ENCODE assay signal across 16 mouse cellular contexts in the genomic region with DNA sequence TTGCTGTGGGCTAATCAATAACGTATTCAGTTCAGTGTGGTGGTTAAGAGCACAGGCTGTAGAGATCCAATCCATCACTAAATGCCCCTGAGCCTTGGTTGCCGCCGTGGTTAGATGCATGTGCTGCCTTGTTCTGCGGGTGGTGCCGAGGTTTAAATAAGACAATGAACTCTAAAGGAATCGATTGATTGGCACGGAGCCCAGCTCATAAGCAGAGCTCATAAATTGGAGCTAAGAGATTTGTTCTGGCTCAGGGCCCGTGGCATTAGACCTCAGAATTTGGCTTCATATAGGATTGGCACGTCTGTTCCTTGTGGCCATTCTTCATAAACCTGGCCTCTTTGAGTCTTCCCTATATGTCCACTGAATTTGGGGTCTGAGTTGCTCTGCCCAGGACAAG. TPM values are rescaled to one million over a fixed set of nuclear protein-coding genes. Genes with fewer than 3 reads are reported as not detected.
DNase-seq lines count a peak whose midpoint lies in the region; ATAC-seq lines count a peak whose summit lies in the region.
"Had no signal": no experiment of that assay in that cellular context is flagged by ENCODE, and none has a peak within 500 bp of the region (broad histone marks: within the 10 kb centered on the region; RNA-seq: fewer than 3 reads in every experiment).

No protein-coding gene starts in this region.

- H3K36me3 ChIP-seq in hindbrain, embryonic 14.5 days (replicated peaks; ENCODE audit: control insufficient read depth, insufficient read depth): no peaks in the 10 kb centered on the region
- no peaks in the 10 kb centered on the region for H3K36me3 ChIP-seq in hindbrain, embryonic 11.5 days (ENCODE audit: control insufficient read depth, insufficient read depth, low read length)
- no peaks in the 10 kb centered on the region for H3K36me3 ChIP-seq in midbrain, embryonic 15.5 days (replicated peaks)
- no peaks in the 10 kb centered on the region for H3K36me3 ChIP-seq in midbrain, embryonic 16.5 days (ENCODE audit: control insufficient read depth, insufficient read depth, low read length)
- no peaks in the 10 kb centered on the region for H3K36me3 ChIP-seq in intestine, embryonic 15.5 days
- no peaks in the 10 kb centered on the region for H3K36me3 ChIP-seq in neural tube, embryonic 15.5 days

- H3K27me3 ChIP-seq in hindbrain, embryonic 14.5 days (ENCODE audit: control insufficient read depth, insufficient read depth, low read length): 0 out of 2 replicates have a peak, but pooled peaks cover 4% of the 10 kb centered on the region
- H3K27me3 ChIP-seq in hindbrain, embryonic 11.5 days (ENCODE audit: control insufficient read depth, insufficient read depth, low read length): no peaks in the 10 kb centered on the region
- no peaks in the 10 kb centered on the region for H3K27me3 ChIP-seq in midbrain, embryonic 15.5 days (replicated peaks)
- H3K27me3 ChIP-seq in midbrain, embryonic 16.5 days (ENCODE audit: control insufficient read depth, insufficient read depth, low read depth, low read length): no peaks in the 10 kb centered on the region
- no peaks in the 10 kb centered on the region for H3K27me3 ChIP-seq in intestine, embryonic 15.5 days (replicated peaks)
- peaks cover 7% of the 10 kb centered on the region; the same call in 1 of the 2 replicates for H3K27me3 ChIP-seq in neural tube, embryonic 15.5 days (replicated peaks)
- H3K27me3 ChIP-seq: embryonic facial prominence, embryonic 15.5 days had no signal

- no peak overlapping the region for H3K4me3 ChIP-seq in hindbrain, embryonic 14.5 days (replicated peaks; ENCODE audit: low read length)
- no peak overlapping the region for H3K4me3 ChIP-seq in hindbrain, embryonic 11.5 days (ENCODE audit: low read depth, low read length)
- H3K4me3 ChIP-seq in midbrain, embryonic 15.5 days: no peak overlapping the region
- no peak overlapping the region for H3K4me3 ChIP-seq in midbrain, embryonic 16.5 days (ENCODE audit: low read depth, low read length)
- H3K4me3 ChIP-seq in intestine, embryonic 15.5 days (replicated peaks): no peak overlapping the region
- H3K4me3 ChIP-seq in neural tube, embryonic 15.5 days (replicated peaks): no peak overlapping the region
- H3K4me3 ChIP-seq: embryonic facial prominence, embryonic 15.5 days; heart, embryonic 10.5 days had no signal

- ATAC-seq in hindbrain, embryonic 14.5 days (ENCODE audit: low FRiP score): 0 out of 2 replicates have a peak, but pooled peaks have one; percentile 47
- no peak for ATAC-seq in hindbrain, embryonic 11.5 days (ENCODE audit: low FRiP score)
- ATAC-seq in midbrain, embryonic 15.5 days (replicated peaks): 0 out of 2 replicates have a peak, but pooled peaks have one; percentile 27
- no peak for ATAC-seq in midbrain, embryonic 16.5 days
- 0 out of 2 replicates have a peak, but pooled peaks have one; percentile 32 for ATAC-seq in intestine, embryonic 15.5 days
- no peak for ATAC-seq in neural tube, embryonic 15.5 days (ENCODE audit: low FRiP score)

- no peaks in the 10 kb centered on the region; the same call in 1 of the 2 replicates for H3K4me1 ChIP-seq in hindbrain, embryonic 14.5 days (replicated peaks; ENCODE audit: control insufficient read depth, insufficient read depth, low read length)
- H3K4me1 ChIP-seq in hindbrain, embryonic 11.5 days (replicated peaks; ENCODE audit: control insufficient read depth, insufficient read depth, low read length): no peaks in the 10 kb centered on the region
- no peaks in the 10 kb centered on the region for H3K4me1 ChIP-seq in midbrain, embryonic 15.5 days
- H3K4me1 ChIP-seq in midbrain, embryonic 16.5 days (ENCODE audit: control insufficient read depth, insufficient read depth, low read length): no peaks in the 10 kb centered on the region
- H3K4me1 ChIP-seq in intestine, embryonic 15.5 days (replicated peaks): no peaks in the 10 kb centered on the region
- H3K4me1 ChIP-seq in neural tube, embryonic 15.5 days: peaks cover 16% of the 10 kb centered on the region

- WGBS in hindbrain, embryonic 14.5 days: 44% methylated on average over 9 of the region's 9 CpGs
- WGBS in hindbrain, embryonic 11.5 days: 75% methylated on average over 9 of the region's 9 CpGs
- WGBS in midbrain, embryonic 15.5 days: 59% methylated on average over 9 of the region's 9 CpGs
- whole genome bisulfite sequencing in midbrain, embryonic 16.5 days: 68% methylated on average over 9 of the region's 9 CpGs
- 57% methylated on average over 9 of the region's 9 CpGs for WGBS in intestine, embryonic 15.5 days
- WGBS in neural tube, embryonic 15.5 days: 34% methylated on average over 9 of the region's 9 CpGs

- H3K9ac ChIP-seq in hindbrain, embryonic 14.5 days: no peak overlapping the region
- no peak overlapping the region for H3K9ac ChIP-seq in hindbrain, embryonic 11.5 days (ENCODE audit: low read depth, low read length)
- H3K9ac ChIP-seq in midbrain, embryonic 15.5 days: no peak overlapping the region
- H3K9ac ChIP-seq in midbrain, embryonic 16.5 days (ENCODE audit: low read depth, low read length): no peak overlapping the region
- H3K9ac ChIP-seq in intestine, embryonic 15.5 days: no peak overlapping the region
- no peak overlapping the region for H3K9ac ChIP-seq in neural tube, embryonic 15.5 days (replicated peaks)
- H3K9ac ChIP-seq: embryonic facial prominence, embryonic 15.5 days had no signal

- DNase-seq in hindbrain, embryonic 14.5 days (ENCODE audit: low spot score): peak; percentile 52
- no peak for DNase-seq in hindbrain, embryonic 11.5 days (ENCODE audit: low spot score)
- no peak for DNase-seq in ovary, postnatal 36 days (ENCODE audit: low spot score)
- DNase-seq: cerebellum, adult 9-10 months; gastrocnemius, postnatal 25 days; heart, postnatal 10 days; kidney, postnatal 4 days; lung, adult 18-20 months; right cerebral cortex, postnatal 25 days had no signal

- no peak overlapping the region for H3K27ac ChIP-seq in hindbrain, embryonic 14.5 days
- H3K27ac ChIP-seq in hindbrain, embryonic 11.5 days (ENCODE audit: low read depth, low read length): no peak overlapping the region
- no peak overlapping the region for H3K27ac ChIP-seq in midbrain, embryonic 15.5 days
- H3K27ac ChIP-seq in midbrain, embryonic 16.5 days (ENCODE audit: low read length): no peak overlapping the region
- H3K27ac ChIP-seq in intestine, embryonic 15.5 days: no peak overlapping the region
- H3K27ac ChIP-seq in neural tube, embryonic 15.5 days (replicated peaks): no peak overlapping the region
- H3K27ac ChIP-seq: embryonic facial prominence, embryonic 15.5 days; heart, embryonic 10.5 days; stomach, postnatal 0 days had no signal

- H3K4me2 ChIP-seq in hindbrain, embryonic 14.5 days (replicated peaks): no peak overlapping the region
- H3K4me2 ChIP-seq in hindbrain, embryonic 11.5 days (replicated peaks; ENCODE audit: low read depth, low read length): no peak overlapping the region
- H3K4me2 ChIP-seq in midbrain, embryonic 15.5 days: no peak overlapping the region
- no peak overlapping the region for H3K4me2 ChIP-seq in midbrain, embryonic 16.5 days (ENCODE audit: low read length)
- H3K4me2 ChIP-seq in intestine, embryonic 15.5 days (replicated peaks): no peak overlapping the region
- 0 out of 2 replicates have a peak overlapping the region, but pooled peaks have one; percentile 1 for H3K4me2 ChIP-seq in neural tube, embryonic 15.5 days
- H3K4me2 ChIP-seq: embryonic facial prominence, embryonic 15.5 days had no signal

- H3K9me3 ChIP-seq in hindbrain, embryonic 14.5 days (ENCODE audit: control insufficient read depth, low read length): no peaks in the 10 kb centered on the region
- no peaks in the 10 kb centered on the region for H3K9me3 ChIP-seq in hindbrain, embryonic 11.5 days (ENCODE audit: control insufficient read depth, low read length)
- no peaks in the 10 kb centered on the region for H3K9me3 ChIP-seq in midbrain, embryonic 15.5 days
- H3K9me3 ChIP-seq in midbrain, embryonic 16.5 days (replicated peaks; ENCODE audit: control insufficient read depth, low read length, poor library complexity, severe bottlenecking): no peaks in the 10 kb centered on the region
- no peaks in the 10 kb centered on the region for H3K9me3 ChIP-seq in intestine, embryonic 15.5 days
- H3K9me3 ChIP-seq in neural tube, embryonic 15.5 days (replicated peaks): no peaks in the 10 kb centered on the region
- H3K9me3 ChIP-seq: embryonic facial prominence, embryonic 15.5 days; heart, embryonic 10.5 days had no signal

RNA-seq across cellular contexts. Expression of gene Lhfpl2, which starts 29.5 kb away (rescaled TPM):
- 19.7 and 21.3 TPM in 2 replicates for polyA plus RNA-seq in hindbrain, embryonic 14.5 days (2014; fragmentation: Nextera tagmentation; extraction: Ambion mirVana)
- polyA plus RNA-seq in hindbrain, embryonic 11.5 days (2014; fragmentation: Nextera tagmentation; extraction: Ambion mirVana): 16.6 and 19.3 TPM in 2 replicates
- 16.3 and 16.8 TPM in 2 replicates for polyA plus RNA-seq in midbrain, embryonic 15.5 days (2015; fragmentation: Nextera tagmentation; extraction: Ambion mirVana)
- polyA plus RNA-seq in midbrain, embryonic 16.5 days (2015; fragmentation: Nextera tagmentation; extraction: Ambion mirVana): 15.9 and 16.3 TPM in 2 replicates
- 19.4 and 19.8 TPM in 2 replicates for polyA plus RNA-seq in intestine, embryonic 15.5 days (2015; fragmentation: Nextera tagmentation; extraction: Ambion mirVana)
- 18.2 and 19.4 TPM in 2 replicates for polyA plus RNA-seq in neural tube, embryonic 15.5 days (2015; fragmentation: Nextera tagmentation; extraction: Ambion mirVana)

Comparison
In these comparisons a context has a peak if more than half of its experiments do, and no peak if none do; other contexts are left out.
1. ATAC-seq: peak in hindbrain, embryonic 14.5 days (single experiment), midbrain, embryonic 15.5 days (single experiment) and intestine, embryonic 15.5 days (single experiment); none in hindbrain, embryonic 11.5 days (single experiment), midbrain, embryonic 16.5 days (single experiment) and neural tube, embryonic 15.5 days (single experiment).